Mouse (Mus musculus) spleen, postnatal 36 days (tissue): ENCODE data around the gene Ccdc172.

Experiments
- DNase-seq, 2 experiments: peaks; one replicate each; pipeline ENCODE4 v3.0.0; 2022; ENCODE audit warnings: low spot score in 2 of 2, mixed read lengths in 1 of 2

Gene Ccdc172

GRCm38 (mm10) chr19:58571566-58571965 lies 59.8 kb downstream of the Ccdc172 start:
- no peak for DNase-seq

GRCm38 (mm10) chr19:58572429-58573071 lies 60.8 kb downstream of the Ccdc172 start:
- no peak for DNase-seq

- no peak for DNase-seq
These were observed 61.3 kb downstream of the Ccdc172 start for GRCm38 (mm10) chr19:58573072-58573438.

DNA sequence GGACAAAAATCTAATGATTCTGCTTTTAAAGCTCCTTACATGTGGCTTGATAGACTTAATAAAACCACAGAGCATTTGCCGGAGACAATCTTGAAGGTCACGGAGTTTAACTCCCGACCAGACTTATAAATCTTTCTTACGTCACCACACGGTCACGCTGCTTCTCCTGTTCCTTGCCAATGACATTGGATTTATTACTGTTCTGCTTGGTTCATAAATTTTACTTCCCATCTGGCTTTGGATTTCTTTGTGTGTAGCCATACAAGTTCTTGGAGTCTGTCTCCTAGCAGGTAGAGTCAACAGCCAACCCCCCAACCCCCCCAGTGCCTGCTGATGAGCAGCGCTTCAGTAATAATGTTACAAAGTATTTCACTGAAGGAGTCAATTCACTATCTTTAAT lies 70.2 kb downstream of the Ccdc172 start:
- no peak for DNase-seq

DNA sequence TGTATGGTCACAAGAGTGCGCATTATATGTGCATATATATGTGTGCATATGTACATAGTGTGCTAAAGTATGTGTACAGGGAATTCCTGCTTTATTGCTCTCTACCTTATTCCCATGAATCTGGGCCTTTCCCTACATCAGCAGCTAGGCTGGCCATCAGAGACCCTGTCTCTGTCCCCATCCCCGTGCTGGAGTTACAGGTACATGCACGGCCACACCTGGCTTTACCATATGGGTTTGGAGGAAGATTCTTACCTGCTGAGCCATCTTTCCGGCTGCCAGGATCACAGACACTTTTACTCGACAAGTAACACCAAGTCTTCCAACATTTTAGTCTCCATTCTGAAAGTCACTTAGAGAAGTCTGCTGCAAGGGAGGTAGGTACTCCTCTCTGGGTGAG lies 71.2 kb downstream of the Ccdc172 start:
- DNase-seq, result no peak

GRCm38 (mm10) chr19:58586046-58586445 lies 74.3 kb downstream of the Ccdc172 start:
- no peak for DNase-seq

GRCm38 (mm10) chr19:58590251-58590936 lies 78.6 kb downstream of the Ccdc172 start:
- DNase-seq, result no peak

DNA sequence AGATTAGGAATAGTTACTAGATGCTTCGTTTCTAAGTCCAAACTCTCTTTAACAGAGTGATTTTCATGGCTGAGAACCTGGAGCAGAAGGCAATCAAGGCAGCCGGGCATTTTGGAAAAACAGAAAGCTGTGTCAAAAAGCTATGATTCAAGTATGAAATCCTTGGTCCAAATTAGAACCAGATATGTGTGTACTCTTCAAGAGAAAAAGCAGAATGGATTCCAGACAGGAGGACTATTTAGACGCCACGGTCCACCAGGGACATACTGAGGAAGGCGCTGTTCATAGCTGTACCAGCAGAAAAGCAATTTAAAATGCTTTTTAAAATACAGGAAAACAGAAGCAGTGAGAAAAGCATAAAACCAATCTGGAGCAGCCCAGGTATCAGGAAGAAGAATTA lies 88.6 kb downstream of the Ccdc172 start:
- DNase-seq, result no peak
